Mouse (Mus musculus): ENCODE measurements around the gene Ugt1a9. TPM values are rescaled to one million over a fixed set of nuclear protein-coding genes. Genes with fewer than 3 reads are reported as not detected.

Gene Ugt1a9
- polyA plus RNA-seq, 1 experiment from 2014 or later: not detected

Other genes with a start within 250 kb of the Ugt1a9 start
- gene Dgkd, start 217.5 kb upstream of the Ugt1a9 start, polyA plus RNA-seq (2014; fragmentation: Nextera tagmentation; extraction: Ambion mirVana): 50.8 and 51.5 TPM in 2 replicates
- gene Usp40, start 62.2 kb upstream of the Ugt1a9 start, polyA plus RNA-seq (2014; fragmentation: Nextera tagmentation; extraction: Ambion mirVana): 15.5 and 20.5 TPM in 2 replicates
- gene Ugt1a10, start 15.4 kb upstream of the Ugt1a9 start, polyA plus RNA-seq (2014; fragmentation: Nextera tagmentation; extraction: Ambion mirVana): not detected in 2 replicates
- not detected in 2 replicates for gene Ugt1a8, start 17.0 kb downstream of the Ugt1a9 start, polyA plus RNA-seq (2014; fragmentation: Nextera tagmentation; extraction: Ambion mirVana)
- gene Ugt1a7c, start 24.3 kb downstream of the Ugt1a9 start, polyA plus RNA-seq (2014; fragmentation: Nextera tagmentation; extraction: Ambion mirVana): 1.3 and 1.5 TPM in 2 replicates
- gene Ugt1a6b, start 32.5 kb downstream of the Ugt1a9 start, polyA plus RNA-seq (2014; fragmentation: Nextera tagmentation; extraction: Ambion mirVana): 1.7 and 3.8 TPM in 2 replicates
- gene Ugt1a6a, start 64.0 kb downstream of the Ugt1a9 start, polyA plus RNA-seq (2014; fragmentation: Nextera tagmentation; extraction: Ambion mirVana): 4.0 and 5.0 TPM in 2 replicates
- gene Ugt1a5, start 95.2 kb downstream of the Ugt1a9 start, polyA plus RNA-seq (2014; fragmentation: Nextera tagmentation; extraction: Ambion mirVana): not detected in 2 replicates
- gene Ugt1a2, start 129.8 kb downstream of the Ugt1a9 start, polyA plus RNA-seq (2014; fragmentation: Nextera tagmentation; extraction: Ambion mirVana): not detected in 2 replicates
- 11.9 and 16.5 TPM in 2 replicates for gene Dnajb3, start 135.0 kb downstream of the Ugt1a9 start, polyA plus RNA-seq (2014; fragmentation: Nextera tagmentation; extraction: Ambion mirVana)
- gene Ugt1a1, start 141.2 kb downstream of the Ugt1a9 start, polyA plus RNA-seq (2014; fragmentation: Nextera tagmentation; extraction: Ambion mirVana): not detected in 2 replicates
- 1.1 and 2.0 TPM in 2 replicates for gene Mroh2a, start 156.2 kb downstream of the Ugt1a9 start, polyA plus RNA-seq (2014; fragmentation: Nextera tagmentation; extraction: Ambion mirVana)
- gene Hjurp, start 206.8 kb downstream of the Ugt1a9 start, polyA plus RNA-seq (2014; fragmentation: Nextera tagmentation; extraction: Ambion mirVana): 64.1 and 64.5 TPM in 2 replicates
- gene Trpm8, start 206.9 kb downstream of the Ugt1a9 start, polyA plus RNA-seq (2014; fragmentation: Nextera tagmentation; extraction: Ambion mirVana): 0.10 and 0.17 TPM in 2 replicates